ENCODE assay signal across 8 mouse cellular contexts in genomic region chr13:74522481-74523237, GRCm38 (mm10). TPM values are rescaled to one million over a fixed set of nuclear protein-coding genes. Genes with fewer than 3 reads are reported as not detected.
DNase-seq lines count a peak whose midpoint lies in the region; ATAC-seq and TF ChIP-seq lines count a peak whose summit lies in the region.

No protein-coding gene starts in this region.

- H3K9me3 ChIP-seq in ES-E14 (ENCODE audit: control insufficient read depth, insufficient read depth, low read depth, low read length): no peaks in the 10 kb centered on the region
- no peaks in the 10 kb centered on the region for H3K9me3 ChIP-seq in forebrain, embryonic 16.5 days (ENCODE audit: control insufficient read depth, low read length)
- no peaks in the 10 kb centered on the region for H3K9me3 ChIP-seq in neural tube, embryonic 14.5 days (ENCODE audit: control insufficient read depth, low read length)

- in situ Hi-C loops in ES-E14 (cut with MboI; ENCODE audit: low sequenced_read_pairs in 2 of 2, unreplicated experiment in 2 of 2): no loop called here

- H3K27me3 ChIP-seq in forebrain, embryonic 16.5 days (replicated peaks; ENCODE audit: control insufficient read depth, insufficient read depth, low read length): no peaks in the 10 kb centered on the region
- no peaks in the 10 kb centered on the region for H3K27me3 ChIP-seq in neural tube, embryonic 14.5 days (ENCODE audit: control insufficient read depth, insufficient read depth, low read length)

- DNase-seq in ES-E14 (ENCODE audit: low read depth, low spot score): peak; percentile 59
- DNase-seq in cerebellum, adult 18-20 months: peak; percentile 40 to 59
- DNase-seq in heart, postnatal 25 days (ENCODE audit: low spot score): peak; percentile 66
- DNase-seq in layer of hippocampus, adult 11-12 months (ENCODE audit: low spot score): peak; percentile 77
- peak; percentile 86 to 87 for DNase-seq in lung, adult 18-20 months
- peak; percentile 77 for DNase-seq in testis, postnatal 14 days (ENCODE audit: low spot score)

- peak; percentile 100 for ATAC-seq in forebrain, embryonic 16.5 days
- ATAC-seq in neural tube, embryonic 14.5 days (ENCODE audit: low read depth): peak; percentile 98

- peak overlapping the region; percentile 53 for H3K27ac ChIP-seq in ES-E14 (ENCODE audit: insufficient read depth, low read depth, low read length, poor library complexity, severe bottlenecking)
- peak overlapping the region; percentile 66; the same call in 1 of the 2 replicates for H3K27ac ChIP-seq in forebrain, embryonic 16.5 days (ENCODE audit: low read length)
- peak overlapping the region; percentile 44; the same call in 1 of the 2 replicates for H3K27ac ChIP-seq in neural tube, embryonic 14.5 days (ENCODE audit: low read depth, low read length)

- H3K4me1 ChIP-seq in ES-E14 (ENCODE audit: control insufficient read depth in 2 of 2, insufficient read depth in 2 of 2, low read length in 2 of 2, poor library complexity in 1 of 2): no peaks in the 10 kb centered on the region
- H3K4me1 ChIP-seq in forebrain, embryonic 16.5 days (replicated peaks; ENCODE audit: control insufficient read depth, insufficient read depth, low read length): no peaks in the 10 kb centered on the region
- H3K4me1 ChIP-seq in neural tube, embryonic 14.5 days (ENCODE audit: control insufficient read depth, insufficient read depth, low read length): no peaks in the 10 kb centered on the region

- H3K9ac ChIP-seq in ES-E14 (ENCODE audit: insufficient read depth, low read depth, low read length, poor library complexity, severe bottlenecking): peak overlapping the region; percentile 54
- peak overlapping the region; percentile 65 for H3K9ac ChIP-seq in forebrain, embryonic 16.5 days (replicated peaks; ENCODE audit: low read depth, low read length)
- H3K9ac ChIP-seq in neural tube, embryonic 14.5 days (replicated peaks; ENCODE audit: low read depth, low read length): peak overlapping the region; percentile 57

- intact Hi-C loops in heart, postnatal 25 days (cut with DNase I): no loop called here

- no peaks in the 10 kb centered on the region for H3K36me3 ChIP-seq in ES-E14 (ENCODE audit: control insufficient read depth, insufficient read depth, low read length, poor library complexity, severe bottlenecking)
- H3K36me3 ChIP-seq in forebrain, embryonic 16.5 days (ENCODE audit: control insufficient read depth, insufficient read depth): no peaks in the 10 kb centered on the region
- no peaks in the 10 kb centered on the region for H3K36me3 ChIP-seq in neural tube, embryonic 14.5 days (ENCODE audit: control insufficient read depth, insufficient read depth, low read length)

- H3K4me3 ChIP-seq in ES-E14 (ENCODE audit: insufficient read depth in 1 of 2, low read depth in 1 of 2, low read length in 2 of 2, poor library complexity in 1 of 2, severe bottlenecking in 1 of 2): peak overlapping the region; percentile 73 to 93
- peak overlapping the region; percentile 59 for H3K4me3 ChIP-seq in forebrain, embryonic 16.5 days (replicated peaks; ENCODE audit: low read length)
- peak overlapping the region; percentile 41 for H3K4me3 ChIP-seq in neural tube, embryonic 14.5 days (ENCODE audit: low read depth, low read length)

- H3K4me2 ChIP-seq in forebrain, embryonic 16.5 days (ENCODE audit: low read length): peak overlapping the region; percentile 74
- peak overlapping the region; percentile 64 for H3K4me2 ChIP-seq in neural tube, embryonic 14.5 days (ENCODE audit: low read depth, low read length)

- 3% methylated on average over 15 of the region's 15 CpGs for WGBS in forebrain, embryonic 16.5 days
- WGBS in neural tube, embryonic 14.5 days: 3% methylated on average over 15 of the region's 15 CpGs

TF ChIP-seq in ES-E14, 5 proteins besides CTCF, POLR2A, EP300 and RAD21:
- TF ChIP-seq CHD2 (IDR thresholded peaks at IDR 0.05; ENCODE audit: low read depth, low read length) (0 out of 2 replicates have a peak, but pooled peaks have one; percentile 18), HCFC1 (IDR thresholded peaks at IDR 0.05; ENCODE audit: borderline replicate concordance, insufficient read depth, low read length) (no peak)
TF ChIP-seq in ES-E14: peak in this region for 1.

RNA-seq across cellular contexts. Expression of gene Zfp825, which starts 28.9 kb away (rescaled TPM):
- total RNA-seq in ES-E14 (2012; rRNA removed): 10.1 and 11.6 TPM in 2 replicates
- polyA plus RNA-seq in forebrain, embryonic 16.5 days (2015; fragmentation: Nextera tagmentation; extraction: Ambion mirVana): 18.2 and 18.3 TPM in 2 replicates
- 1 to 10 TPM; 5.9 to 6.7 TPM for total RNA-seq in heart, postnatal 25 days (2021)
- 14.8 and 16.8 TPM in 2 replicates for polyA plus RNA-seq in neural tube, embryonic 14.5 days (2014; fragmentation: Nextera tagmentation; extraction: Ambion mirVana)

Comparison
In these comparisons a context has a peak if more than half of its experiments do, and no peak if none do; other contexts are left out.
1. Peak in every context shown above with its lines: DNase-seq, ATAC-seq, H3K4me3 ChIP-seq and H3K27ac ChIP-seq.